ENCODE assay signal across 19 mouse cellular contexts in the genomic region with DNA sequence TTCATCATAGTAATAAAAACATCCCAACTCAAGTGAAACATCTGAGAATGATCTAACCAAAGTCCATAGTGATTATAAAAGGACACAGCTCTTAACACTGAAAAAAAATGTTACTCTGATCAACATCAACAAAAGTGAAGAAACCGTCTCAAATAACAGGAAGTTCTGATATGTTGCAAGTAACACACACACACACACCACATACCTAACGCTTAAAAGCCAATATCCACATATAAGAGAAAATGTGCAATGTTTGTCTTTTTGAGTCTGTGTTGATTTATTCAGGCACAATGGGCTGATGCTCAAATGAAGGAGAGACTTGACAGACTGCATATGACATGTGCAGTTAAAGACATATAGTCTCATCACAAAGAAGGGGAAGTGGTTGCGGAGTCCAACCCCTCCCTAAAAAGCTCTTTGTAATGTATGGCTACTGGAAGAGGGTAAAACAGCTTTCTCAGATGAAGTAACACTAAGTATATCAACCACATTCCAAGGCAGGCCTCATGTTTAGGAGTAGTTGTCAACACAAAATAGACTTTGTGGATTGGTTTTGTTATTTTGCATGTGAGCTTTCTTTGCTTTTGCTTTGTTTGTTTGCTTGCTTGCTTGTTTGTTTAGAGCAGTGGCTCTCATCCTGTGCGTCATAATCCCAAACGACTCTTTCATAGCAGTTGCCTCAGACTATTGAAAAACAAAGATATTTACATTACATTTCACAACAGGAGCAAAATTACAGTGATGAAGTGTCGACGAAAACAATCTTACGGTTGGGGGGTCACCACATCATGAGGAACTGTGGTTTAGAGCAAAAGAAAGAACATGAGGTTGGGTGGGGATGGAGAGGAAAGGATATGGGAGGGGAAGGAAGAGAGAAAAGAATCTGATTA. TPM values are rescaled to one million over a fixed set of nuclear protein-coding genes. Genes with fewer than 3 reads are reported as not detected.
DNase-seq lines count a peak whose midpoint lies in the region; ATAC-seq and TF ChIP-seq lines count a peak whose summit lies in the region.
"Had no signal": no experiment of that assay in that cellular context is flagged by ENCODE, and none has a peak within 500 bp of the region (broad histone marks: within the 10 kb centered on the region; RNA-seq: fewer than 3 reads in every experiment).

No protein-coding gene starts in this region.

- DNase-seq in liver, postnatal 0 days = no peak
- no peak for DNase-seq in liver, embryonic 11.5 days (ENCODE audit: low spot score)
- peak; percentile 36 to 41 for DNase-seq in spleen, postnatal 36 days (ENCODE audit: low spot score in 2 of 2)
- no peak for DNase-seq in spleen, postnatal 10 days (ENCODE audit: low spot score in 2 of 2)
- no peak for DNase-seq in neural tube, embryonic 10.5 days (ENCODE audit: extremely low spot score, low spot score)
- DNase-seq in right cerebral cortex, postnatal 4 days = no peak
- DNase-seq in cerebellum, adult 9-10 months = no peak
- DNase-seq: adrenal gland, postnatal 10 days; cerebellum, postnatal 14 days; gastrocnemius, postnatal 36 days; kidney, adult 18-20 months; kidney, postnatal 10 days; layer of hippocampus, postnatal 36 days; thymus, postnatal 4 days had no signal

- no peak overlapping the region for H3K4me2 ChIP-seq in liver, postnatal 0 days (ENCODE audit: low read depth, low read length)
- H3K4me2 ChIP-seq in liver, embryonic 11.5 days = no peak overlapping the region
- H3K4me2 ChIP-seq: embryonic facial prominence, embryonic 15.5 days; midbrain, embryonic 11.5 days; neural tube, embryonic 13.5 days had no signal

- peak; percentile 67 for ATAC-seq in liver, postnatal 0 days
- ATAC-seq in liver, embryonic 11.5 days (replicated peaks; ENCODE audit: low FRiP score) = no peak
- peak; percentile 48 for ATAC-seq in inflammation-experienced regulatory T-cells, adult 6 months
- ATAC-seq: forebrain, embryonic 16.5 days had no signal

- peaks cover 3% of the 10 kb centered on the region; the same call in 1 of the 2 replicates for H3K36me3 ChIP-seq in liver, postnatal 0 days (replicated peaks; ENCODE audit: insufficient read depth, low read length)
- H3K36me3 ChIP-seq in liver, embryonic 11.5 days (ENCODE audit: control insufficient read depth, insufficient read depth, low read length) = no peaks in the 10 kb centered on the region
- H3K36me3 ChIP-seq: embryonic facial prominence, embryonic 15.5 days; neural tube, embryonic 13.5 days had no signal

- H3K27me3 ChIP-seq in liver, postnatal 0 days (ENCODE audit: insufficient read depth, low read length) = no peaks in the 10 kb centered on the region
- H3K27me3 ChIP-seq in liver, embryonic 11.5 days (replicated peaks; ENCODE audit: control insufficient read depth, insufficient read depth, low read length) = no peaks in the 10 kb centered on the region
- H3K27me3 ChIP-seq: embryonic facial prominence, embryonic 15.5 days; neural tube, embryonic 13.5 days had no signal

- TF ChIP-seq EP300 in liver, postnatal 0 days (IDR thresholded peaks at IDR 0.05; ENCODE audit: low read depth) = no peak

- peak overlapping the region; percentile 55; the same call in 1 of the 2 replicates for H3K27ac ChIP-seq in liver, postnatal 0 days (ENCODE audit: low read depth)
- no peak overlapping the region for H3K27ac ChIP-seq in liver, embryonic 11.5 days (ENCODE audit: low read depth, low read length)
- H3K27ac ChIP-seq: embryonic facial prominence, embryonic 15.5 days; neural tube, embryonic 13.5 days had no signal

- H3K9ac ChIP-seq in liver, postnatal 0 days (replicated peaks) = no peak overlapping the region
- H3K9ac ChIP-seq in liver, embryonic 11.5 days (ENCODE audit: low read depth, low read length) = no peak overlapping the region
- H3K9ac ChIP-seq: embryonic facial prominence, embryonic 15.5 days; neural tube, embryonic 13.5 days had no signal

- 47% methylated on average over 8 of the region's 8 CpGs for WGBS in liver, postnatal 0 days (ENCODE audit: insufficient replicate concordance)
- WGBS in liver, embryonic 11.5 days = 79% methylated on average over 8 of the region's 8 CpGs

- H3K9me3 ChIP-seq in liver, postnatal 0 days (ENCODE audit: low read length) = no peaks in the 10 kb centered on the region
- no peaks in the 10 kb centered on the region for H3K9me3 ChIP-seq in liver, embryonic 11.5 days (ENCODE audit: control insufficient read depth, low read length)
- H3K9me3 ChIP-seq: embryonic facial prominence, embryonic 15.5 days; neural tube, embryonic 13.5 days had no signal

- peaks cover 4% of the 10 kb centered on the region; the same call in 1 of the 2 replicates for H3K4me1 ChIP-seq in liver, postnatal 0 days (ENCODE audit: insufficient read depth)
- H3K4me1 ChIP-seq in liver, embryonic 11.5 days (replicated peaks; ENCODE audit: control insufficient read depth, insufficient read depth, low read length) = no peaks in the 10 kb centered on the region
- H3K4me1 ChIP-seq: embryonic facial prominence, embryonic 15.5 days; neural tube, embryonic 13.5 days had no signal

- H3K4me3 ChIP-seq in liver, postnatal 0 days (ENCODE audit: low read depth, low read length) = no peak overlapping the region
- H3K4me3 ChIP-seq in liver, embryonic 11.5 days (ENCODE audit: low read depth, low read length) = no peak overlapping the region
- H3K4me3 ChIP-seq: embryonic facial prominence, embryonic 15.5 days; neural tube, embryonic 13.5 days had no signal

- TF ChIP-seq CTCF in liver, postnatal 0 days (IDR thresholded peaks at IDR 0.05; ENCODE audit: low read depth) = no peak

RNA-seq across cellular contexts. Expression of a gene that starts 45.4 kb away (rescaled TPM):
- 1.4 and 1.7 TPM in 2 replicates for polyA plus RNA-seq in liver, postnatal 0 days (2015; fragmentation: Nextera tagmentation; extraction: Ambion mirVana)
- polyA plus RNA-seq in liver, embryonic 11.5 days (2014; fragmentation: Nextera tagmentation; extraction: Ambion mirVana) = 0.26 and 0.33 TPM in 2 replicates
- polyA plus RNA-seq in inflammation-experienced regulatory T-cells, adult 6 months (2017; shearing (Covaris generic)) = 1 to 10 TPM; 3.2 to 7.3 (median 5.4) TPM

Comparison
In these comparisons a context has a peak if more than half of its experiments do, and no peak if none do; other contexts are left out.
1. DNase-seq: peak in spleen, postnatal 36 days (2 of 2); none in liver, postnatal 0 days (single experiment), liver, embryonic 11.5 days (single experiment), spleen, postnatal 10 days (0 of 2), neural tube, embryonic 10.5 days (single experiment), right cerebral cortex, postnatal 4 days (single experiment) and cerebellum, adult 9-10 months (single experiment).